Mouse (Mus musculus) erythroblast, embryonic 14.5 days (primary cell): ENCODE data around the gene Tbl3.

ENCODE experiments used
- GATA1 ChIP-seq: IDR thresholded peaks from 2 replicates; pipeline ENCODE4 v1.6.1; 2012; ENCODE audit warnings: low read length, inconsistent platforms, mixed read lengths
- TAL1 ChIP-seq: IDR thresholded peaks from 3 replicates; pipeline ENCODE4 v1.6.1; 2012; ENCODE audit warnings: low read length, inconsistent platforms, mixed read lengths

DNA sequence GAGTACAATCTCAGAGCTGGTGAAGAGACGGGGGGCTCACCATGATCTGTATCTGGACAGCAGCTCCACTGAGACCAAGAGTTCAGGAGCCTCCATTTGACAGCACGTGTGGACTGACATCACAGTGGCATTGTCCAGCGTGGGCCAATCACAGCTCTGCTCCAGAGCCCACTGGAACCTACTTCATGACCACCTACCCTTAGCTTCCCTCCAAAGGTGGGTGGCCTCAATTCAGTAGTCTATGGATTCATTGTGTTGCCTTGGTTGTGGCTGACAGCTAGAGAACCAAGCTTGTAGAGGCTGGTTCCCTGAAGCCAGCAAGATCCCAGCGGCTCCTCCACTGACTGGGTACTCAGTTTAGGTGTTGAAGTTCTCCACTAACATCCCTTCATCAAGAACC lies 10.5 kb upstream of the Tbl3 start, which contains the start of the genes Rnf151 and Rps2:
- TF ChIP-seq TAL1: no peak
- TF ChIP-seq GATA1: no peak
